13 mouse cellular contexts compared by ENCODE assay signal in genomic region chr12:89181157-89181561, GRCm38 (mm10).
DNase-seq lines count a peak whose midpoint lies in the region; ATAC-seq and TF ChIP-seq lines count a peak whose summit lies in the region.
"Had no signal": no experiment of that assay in that cellular context is flagged by ENCODE, and none has a peak within 500 bp of the region (broad histone marks: within the 10 kb centered on the region; RNA-seq: fewer than 3 reads in every experiment).

No protein-coding gene starts in this region.

- no peak for TF ChIP-seq CTCF in left cerebral cortex, adult 2 months (IDR thresholded peaks at IDR 0.05)

- H3K9ac ChIP-seq in hindbrain, embryonic 12.5 days, result no peak overlapping the region
- H3K9ac ChIP-seq: lung, embryonic 15.5 days had no signal

- no peak overlapping the region for H3K4me3 ChIP-seq in hindbrain, embryonic 12.5 days
- no peak overlapping the region for H3K4me3 ChIP-seq in left cerebral cortex, adult 2 months
- H3K4me3 ChIP-seq: limb, embryonic 10.5 days; lung, embryonic 15.5 days had no signal

- no peaks in the 10 kb centered on the region for H3K27me3 ChIP-seq in hindbrain, embryonic 12.5 days
- H3K27me3 ChIP-seq: lung, embryonic 15.5 days had no signal

- peak; percentile 78 for ATAC-seq in hindbrain, embryonic 12.5 days (ENCODE audit: low FRiP score)

- peak overlapping the region; percentile 76 for H3K27ac ChIP-seq in hindbrain, embryonic 12.5 days
- no peak overlapping the region for H3K27ac ChIP-seq in left cerebral cortex, adult 2 months
- H3K27ac ChIP-seq: limb, embryonic 10.5 days; lung, embryonic 15.5 days had no signal

- no peaks in the 10 kb centered on the region for H3K9me3 ChIP-seq in hindbrain, embryonic 12.5 days (replicated peaks)
- H3K9me3 ChIP-seq: G1E; limb, embryonic 10.5 days; lung, embryonic 15.5 days had no signal

- H3K36me3 ChIP-seq in hindbrain, embryonic 12.5 days, result no peaks in the 10 kb centered on the region
- H3K36me3 ChIP-seq: G1E; limb, embryonic 10.5 days; lung, embryonic 15.5 days had no signal

- 17% methylated on average over 2 of the region's 2 CpGs for WGBS in hindbrain, embryonic 12.5 days

- peak; percentile 5 for DNase-seq in WW6 (ENCODE audit: low read depth, low spot score)
- DNase-seq in embryo, embryonic 10.5 days (ENCODE audit: low spot score), result peak; percentile 50
- DNase-seq in neural tube, embryonic 10.5 days (ENCODE audit: extremely low spot score, low spot score), result peak; percentile 26
- no peak for DNase-seq in right cerebral cortex, adult 18-20 months
- no peak for DNase-seq in left cerebral cortex, adult 2 months (ENCODE audit: extremely low spot score in 1 of 2, low spot score in 2 of 2)
- DNase-seq in left cerebral cortex, postnatal 36 days (ENCODE audit: low spot score in 2 of 2), result no peak
- DNase-seq: cerebellum, adult 9-11 months; kidney, adult 2 months; thymus, postnatal 4 days had no signal

- intact Hi-C loops in left cerebral cortex, adult 2 months (cut with DNase I), result no loop called here
- intact Hi-C loops in left cerebral cortex, postnatal 36 days (cut with DNase I), result no loop called here

- peaks cover 20% of the 10 kb centered on the region for H3K4me1 ChIP-seq in hindbrain, embryonic 12.5 days

- no peak overlapping the region for H3K4me2 ChIP-seq in hindbrain, embryonic 12.5 days (replicated peaks)
- H3K4me2 ChIP-seq: lung, embryonic 15.5 days had no signal

Comparison
In these comparisons a context has a peak if more than half of its experiments do, and no peak if none do; other contexts are left out.
1. DNase-seq: peak in WW6 (single experiment), embryo, embryonic 10.5 days (single experiment) and neural tube, embryonic 10.5 days (single experiment); none in right cerebral cortex, adult 18-20 months (single experiment), left cerebral cortex, adult 2 months (0 of 2) and left cerebral cortex, postnatal 36 days (0 of 2).